ENCODE assay signal across 10 mouse cellular contexts in the genomic region with DNA sequence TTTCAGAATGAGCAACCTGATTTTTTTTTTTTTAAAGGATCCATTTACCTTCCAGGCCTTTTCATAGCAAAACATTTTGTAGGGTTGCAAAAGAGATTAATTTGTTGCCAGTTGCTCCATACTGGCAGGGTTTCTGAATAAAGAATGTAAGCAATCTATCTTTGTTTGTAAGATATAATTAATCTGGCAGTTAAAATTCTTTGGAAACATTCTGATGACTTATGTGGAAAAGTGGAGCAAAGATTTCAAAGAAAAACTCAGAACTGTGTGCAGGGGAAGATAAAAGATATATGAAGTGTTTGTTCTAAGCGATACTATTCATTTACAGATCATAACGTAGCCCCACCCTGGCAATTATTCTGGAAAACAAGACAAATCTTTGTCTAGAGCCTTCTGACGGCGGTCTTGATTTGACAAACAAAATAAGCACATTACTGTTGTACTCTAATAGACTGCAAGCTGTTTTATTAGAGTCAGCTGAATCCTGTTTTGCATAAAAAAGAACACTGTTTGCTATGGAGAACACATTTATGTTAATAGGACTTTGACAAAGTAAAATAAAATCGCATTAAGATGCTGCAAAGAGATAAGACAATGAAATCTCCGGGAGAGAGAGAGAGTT.
DNase-seq lines count a peak whose midpoint lies in the region; ATAC-seq and TF ChIP-seq lines count a peak whose summit lies in the region.
"Had no signal": no experiment of that assay in that cellular context is flagged by ENCODE, and none has a peak within 500 bp of the region (broad histone marks: within the 10 kb centered on the region; RNA-seq: fewer than 3 reads in every experiment).

No protein-coding gene starts in this region.

- H3K27me3 ChIP-seq in forebrain, embryonic 16.5 days (replicated peaks; ENCODE audit: control insufficient read depth, insufficient read depth, low read length): no peaks in the 10 kb centered on the region
- no peaks in the 10 kb centered on the region for H3K27me3 ChIP-seq in midbrain, embryonic 11.5 days (ENCODE audit: control insufficient read depth, insufficient read depth, low read length)
- no peaks in the 10 kb centered on the region for H3K27me3 ChIP-seq in thymus, adult 2 months (ENCODE audit: control insufficient read depth, insufficient read depth, low read length)
- H3K27me3 ChIP-seq: liver, embryonic 15.5 days; Patski had no signal

- H3K9me3 ChIP-seq in forebrain, embryonic 16.5 days (ENCODE audit: control insufficient read depth, low read length): no peaks in the 10 kb centered on the region
- H3K9me3 ChIP-seq in midbrain, embryonic 11.5 days (ENCODE audit: control insufficient read depth, low read length): no peaks in the 10 kb centered on the region
- H3K9me3 ChIP-seq: liver, embryonic 15.5 days had no signal

- DNase-seq in kidney, adult 9 months: peak; percentile 40
- no peak for DNase-seq in kidney, postnatal 36 days
- DNase-seq in brain, adult 2 months (ENCODE audit: low read depth, low spot score): peak; percentile 21
- DNase-seq in midbrain, embryonic 11.5 days (ENCODE audit: low spot score, missing footprints): peak; percentile 86
- no peak for DNase-seq in thymus, postnatal 25 days
- DNase-seq in thymus, adult 2 months: no peak

- peaks cover 15% of the 10 kb centered on the region for H3K4me1 ChIP-seq in forebrain, embryonic 16.5 days (replicated peaks; ENCODE audit: control insufficient read depth, insufficient read depth, low read length)
- peaks cover 11% of the 10 kb centered on the region for H3K4me1 ChIP-seq in midbrain, embryonic 11.5 days (ENCODE audit: control insufficient read depth, insufficient read depth, low read length)
- H3K4me1 ChIP-seq in thymus, adult 2 months (replicated peaks; ENCODE audit: control insufficient read depth, insufficient read depth, low read length): no peaks in the 10 kb centered on the region
- H3K4me1 ChIP-seq: liver, embryonic 15.5 days had no signal

- 2% methylated on average over 6 of the region's 6 CpGs for WGBS in forebrain, embryonic 16.5 days
- 27% methylated on average over 6 of the region's 6 CpGs for WGBS in midbrain, embryonic 11.5 days
- WGBS in thymus, adult 2 months: 83% methylated on average over 6 of the region's 6 CpGs

- no peaks in the 10 kb centered on the region for H3K36me3 ChIP-seq in forebrain, embryonic 16.5 days (ENCODE audit: control insufficient read depth, insufficient read depth)
- no peaks in the 10 kb centered on the region for H3K36me3 ChIP-seq in midbrain, embryonic 11.5 days (ENCODE audit: control insufficient read depth, insufficient read depth, low read length)
- no peaks in the 10 kb centered on the region for H3K36me3 ChIP-seq in thymus, adult 2 months (ENCODE audit: control insufficient read depth, insufficient read depth, low read length)
- H3K36me3 ChIP-seq: liver, embryonic 15.5 days had no signal

- no peak for TF ChIP-seq POLR2A in thymus, adult 2 months (IDR thresholded peaks at IDR 0.05; ENCODE audit: control insufficient read depth, extremely low read depth, insufficient read depth, low read length, poor library complexity)

- no peak for TF ChIP-seq CTCF in thymus, adult 2 months (IDR thresholded peaks at IDR 0.05; ENCODE audit: borderline replicate concordance, control insufficient read depth, extremely low read depth, insufficient read depth, low read length, poor library complexity)

- peak; percentile 89 for ATAC-seq in forebrain, embryonic 16.5 days
- ATAC-seq in midbrain, embryonic 11.5 days (ENCODE audit: low FRiP score): peak; percentile 31; the same call in 1 of the 2 replicates
- ATAC-seq in megakaryocyte, adult 5-6 weeks (ENCODE audit: poor library complexity, severe bottlenecking): no peak

- H3K4me3 ChIP-seq in forebrain, embryonic 16.5 days (replicated peaks; ENCODE audit: low read length): no peak overlapping the region
- H3K4me3 ChIP-seq in midbrain, embryonic 11.5 days (ENCODE audit: low read depth, low read length): no peak overlapping the region
- no peak overlapping the region for H3K4me3 ChIP-seq in thymus, adult 2 months (ENCODE audit: control insufficient read depth, insufficient read depth, low read length)
- H3K4me3 ChIP-seq: liver, embryonic 15.5 days had no signal

- no peak overlapping the region for H3K9ac ChIP-seq in forebrain, embryonic 16.5 days (replicated peaks; ENCODE audit: low read depth, low read length)
- H3K9ac ChIP-seq in midbrain, embryonic 11.5 days (ENCODE audit: low read length): no peak overlapping the region
- H3K9ac ChIP-seq: liver, embryonic 15.5 days had no signal

- peak overlapping the region; percentile 21 for H3K4me2 ChIP-seq in forebrain, embryonic 16.5 days (ENCODE audit: low read length)
- H3K4me2 ChIP-seq in midbrain, embryonic 11.5 days: peak overlapping the region; percentile 0; the same call in 1 of the 2 replicates
- H3K4me2 ChIP-seq: liver, embryonic 15.5 days had no signal

- peak overlapping the region; percentile 72 for H3K27ac ChIP-seq in forebrain, embryonic 16.5 days (ENCODE audit: low read length)
- H3K27ac ChIP-seq in midbrain, embryonic 11.5 days (ENCODE audit: low read depth, low read length): peak overlapping the region; percentile 44; the same call in 1 of the 2 replicates
- no peak overlapping the region for H3K27ac ChIP-seq in thymus, adult 2 months (ENCODE audit: control insufficient read depth, insufficient read depth, low read length)
- H3K27ac ChIP-seq: liver, embryonic 15.5 days had no signal

Comparison
In these comparisons a context has a peak if more than half of its experiments do, and no peak if none do; other contexts are left out.
1. DNase-seq: peak in kidney, adult 9 months (single experiment), brain, adult 2 months (single experiment) and midbrain, embryonic 11.5 days (single experiment); none in kidney, postnatal 36 days (0 of 2), thymus, postnatal 25 days (single experiment) and thymus, adult 2 months (single experiment).